Mouse (Mus musculus) spleen, postnatal 10 days (tissue): ENCODE results near the gene Trim66.

ENCODE experiments used
- DNase-seq, 2 experiments: peaks; one replicate each; pipeline ENCODE4 v3.0.0; 2021 to 2022; ENCODE audit warnings: low spot score in 2 of 2

The Trim66 gene

DNA sequence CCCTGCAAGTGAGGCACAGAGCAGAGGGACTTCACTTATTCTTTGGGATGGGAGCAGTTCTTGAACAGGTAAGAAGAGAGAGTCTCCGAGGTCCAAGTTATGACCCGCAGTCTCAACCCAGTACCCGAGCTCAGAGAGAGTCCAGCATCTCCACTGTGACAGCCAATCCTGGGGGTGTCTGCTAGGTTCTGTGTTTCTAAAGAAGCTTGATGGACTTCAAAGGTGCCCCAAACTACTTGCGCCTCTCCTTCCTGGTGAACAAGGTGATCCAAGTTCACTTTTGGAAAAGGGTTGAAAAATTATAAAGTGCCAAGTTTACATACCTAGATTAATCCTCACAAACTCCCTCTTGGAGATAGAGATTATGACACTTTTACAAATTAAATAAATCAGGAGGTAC lies at the start of gene Trim66:
Trim66 (minus strand) TSS at position 101 of the 400 bp plus-strand sequence.
- DNase-seq: no peak

DNA sequence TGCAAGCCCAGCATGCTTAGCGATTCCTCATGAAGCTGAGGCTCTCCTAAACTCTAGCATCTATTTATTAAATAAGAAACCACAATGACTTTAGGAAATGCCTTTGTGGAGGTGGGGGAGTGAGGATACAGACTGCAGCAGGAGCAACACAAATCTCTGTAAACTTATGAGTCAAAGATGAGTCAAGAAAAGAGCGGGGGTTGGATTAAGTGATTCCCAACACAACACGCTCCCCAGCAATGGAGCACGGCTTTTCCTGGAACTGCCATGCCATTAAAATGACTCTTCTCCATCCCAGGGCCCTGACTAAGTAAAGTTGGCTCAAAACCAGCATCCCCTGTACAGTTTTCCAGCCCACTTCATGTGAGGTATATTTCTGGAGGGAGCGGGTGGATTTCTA lies 38.8 kb upstream of the Trim66 start:
- no peak for DNase-seq

DNA sequence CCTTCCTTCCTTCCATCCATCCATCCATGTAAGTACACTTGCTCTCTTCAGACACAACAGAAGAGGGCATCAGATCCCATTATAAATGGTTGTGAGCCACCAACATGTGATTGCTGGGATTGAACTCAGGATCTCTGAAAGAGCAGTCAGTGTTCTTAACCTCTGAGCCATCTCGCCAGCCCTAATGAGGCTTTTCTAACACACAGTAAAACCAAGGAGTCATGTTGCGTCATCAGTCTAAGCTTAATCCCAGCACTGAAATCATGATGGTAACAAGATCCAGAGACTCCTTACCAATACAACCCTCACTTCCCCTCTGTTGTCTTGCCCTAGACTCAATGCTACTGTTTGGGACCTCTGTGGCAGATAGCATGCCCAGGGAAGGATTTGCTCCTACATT lies 38.3 kb upstream of the Trim66 start:
- DNase-seq: no peak

DNA sequence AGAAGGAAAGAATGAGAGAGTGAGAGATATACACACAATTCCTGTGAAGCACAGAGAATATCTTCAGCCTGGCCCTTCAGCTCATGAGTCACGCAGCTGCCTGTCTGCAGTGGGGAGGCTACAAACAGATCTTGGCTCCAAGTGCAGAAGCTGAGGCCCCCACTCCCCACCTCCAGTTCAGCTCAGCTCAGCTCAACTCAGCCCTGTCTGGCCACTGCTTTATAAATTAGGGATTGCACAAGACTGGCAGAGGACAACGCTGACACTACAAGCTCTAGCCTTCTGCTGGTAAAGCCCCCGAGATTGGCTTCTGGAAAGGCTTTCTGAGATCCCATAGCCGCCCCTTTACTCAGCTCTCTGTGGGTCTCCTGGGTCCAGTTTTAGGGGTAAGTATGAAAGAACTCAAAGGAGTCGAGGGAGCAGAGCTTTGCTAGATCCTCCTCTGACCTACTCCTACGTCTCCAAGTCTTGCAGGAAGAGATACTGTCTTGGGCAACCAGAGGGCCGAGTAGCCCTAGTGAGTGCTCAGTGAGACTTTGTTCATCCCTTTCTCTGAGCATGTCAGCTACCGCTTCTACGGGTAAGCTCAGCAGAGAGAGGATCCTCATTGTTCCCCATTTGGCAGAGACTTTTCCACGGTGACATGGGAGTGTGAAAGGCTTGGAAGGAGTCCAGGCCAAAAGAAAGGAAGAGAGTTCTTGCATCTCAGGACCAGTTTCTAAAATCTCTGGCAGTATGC lies 37.5 kb upstream of the Trim66 start:
- no peak for DNase-seq

DNA sequence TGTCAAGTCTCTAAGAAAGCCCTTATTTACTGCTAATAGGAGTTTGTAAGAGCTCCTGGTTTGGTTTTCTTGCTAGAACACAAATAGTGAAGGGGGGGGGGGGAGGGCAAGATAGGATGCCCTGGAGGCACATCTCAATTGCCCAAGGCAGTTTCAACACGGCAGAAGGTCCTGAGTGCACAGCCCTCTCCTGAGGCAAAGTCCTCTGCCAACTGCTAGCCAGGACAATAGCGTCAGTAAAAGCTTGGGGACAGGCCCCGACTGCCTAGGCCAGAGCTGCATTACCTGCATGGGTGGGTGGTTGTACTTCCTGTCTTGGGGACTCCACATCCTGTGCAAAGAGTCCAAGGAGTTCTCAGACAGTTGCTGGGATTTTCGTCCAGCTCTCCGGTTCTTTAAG lies 36.9 kb upstream of the Trim66 start:
- DNase-seq: no peak

DNA sequence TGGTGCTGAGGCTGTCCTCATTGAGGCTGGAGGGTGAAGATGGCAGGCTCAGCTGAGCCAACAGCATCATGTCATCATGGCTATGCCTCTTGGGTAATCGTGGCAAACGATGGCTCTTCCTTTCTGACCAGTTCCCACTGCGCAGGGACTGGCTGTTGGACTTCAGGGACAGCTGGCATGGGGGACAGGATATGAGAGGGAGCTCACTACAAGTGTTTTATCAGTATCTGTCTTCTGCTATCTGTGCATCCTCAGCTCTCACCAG lies 34.4 kb upstream of the Trim66 start:
- DNase-seq: no peak

DNA sequence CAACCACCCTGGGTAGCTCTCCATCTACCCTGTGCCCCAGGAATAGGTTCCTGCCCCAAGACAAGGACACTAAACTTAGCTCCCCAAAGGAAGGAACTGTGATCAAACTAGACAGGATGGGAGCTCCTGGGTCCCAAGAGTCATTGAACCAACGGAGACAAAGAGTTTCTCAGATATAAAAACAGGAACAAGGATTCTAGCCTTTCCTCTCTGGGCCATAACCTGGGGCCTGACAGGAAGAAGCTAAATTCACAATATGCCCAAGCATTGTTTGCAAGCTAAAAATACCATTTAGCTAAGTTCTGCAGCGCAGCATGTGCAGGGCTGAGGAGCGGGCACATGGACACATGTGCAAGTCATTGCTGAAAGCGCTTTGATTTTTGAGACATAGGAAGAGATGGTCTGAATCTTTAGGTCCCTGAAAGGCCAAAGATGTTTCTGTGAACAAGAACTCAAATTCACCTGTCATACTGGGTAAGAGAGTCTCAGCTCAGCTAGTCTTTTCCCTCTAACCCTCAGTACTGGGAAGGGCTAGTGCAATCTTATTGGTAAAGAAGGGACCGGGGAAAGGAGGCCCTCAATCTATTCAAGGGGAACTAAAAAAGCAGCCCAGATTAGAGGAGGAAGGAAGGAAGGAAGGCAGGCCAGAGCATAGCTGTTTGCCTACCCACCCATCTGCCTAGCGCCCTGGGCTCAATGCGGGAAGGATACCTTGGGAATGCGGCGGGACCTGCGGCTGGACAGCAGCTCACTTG lies 33.9 kb upstream of the Trim66 start:
- no peak for DNase-seq

DNA sequence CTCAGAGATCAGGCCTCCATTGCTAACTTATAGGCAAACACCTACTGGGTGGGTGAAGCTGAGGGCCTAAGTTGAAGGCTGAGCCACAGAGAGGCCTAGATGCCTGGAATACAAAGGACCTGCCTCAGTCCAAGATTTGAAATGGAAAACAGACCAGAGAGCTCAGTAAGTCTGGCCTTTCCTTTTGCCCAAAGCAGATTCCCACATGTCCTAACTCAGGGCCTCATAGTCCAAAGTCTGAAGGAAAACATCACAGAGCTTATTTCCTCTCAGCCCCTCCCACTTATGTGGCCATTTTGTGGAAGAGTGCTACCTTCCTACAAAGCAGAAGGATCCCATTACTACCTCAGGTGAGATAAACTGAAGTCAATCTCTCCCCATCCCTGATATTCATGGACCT lies 33.0 kb upstream of the Trim66 start:
- no peak for DNase-seq

DNA sequence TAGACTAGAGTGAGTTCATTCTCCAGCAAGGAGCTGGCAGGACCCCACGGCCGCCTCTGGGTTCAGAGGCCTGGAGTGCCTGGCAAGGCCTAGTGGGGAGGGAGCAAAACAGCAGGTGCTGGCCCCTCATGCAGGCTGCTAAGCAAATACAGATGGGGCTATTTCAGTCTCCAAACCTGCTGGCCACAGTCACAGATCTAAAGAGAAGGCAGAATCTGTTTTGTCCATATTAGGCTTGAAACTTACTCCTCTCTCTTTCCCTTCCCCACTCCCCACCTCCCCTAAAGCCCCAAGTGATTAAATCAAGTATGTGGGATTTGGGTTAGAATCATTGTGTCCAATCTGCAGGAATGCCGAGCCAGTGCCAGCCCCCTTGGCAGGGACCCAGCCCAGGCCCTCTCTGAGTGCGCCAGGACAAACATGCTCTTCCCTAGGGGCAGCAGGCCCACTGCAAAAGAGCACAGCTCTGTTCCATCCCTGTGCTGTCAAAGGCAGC lies 28.6 kb upstream of the Trim66 start:
- no peak for DNase-seq

DNA sequence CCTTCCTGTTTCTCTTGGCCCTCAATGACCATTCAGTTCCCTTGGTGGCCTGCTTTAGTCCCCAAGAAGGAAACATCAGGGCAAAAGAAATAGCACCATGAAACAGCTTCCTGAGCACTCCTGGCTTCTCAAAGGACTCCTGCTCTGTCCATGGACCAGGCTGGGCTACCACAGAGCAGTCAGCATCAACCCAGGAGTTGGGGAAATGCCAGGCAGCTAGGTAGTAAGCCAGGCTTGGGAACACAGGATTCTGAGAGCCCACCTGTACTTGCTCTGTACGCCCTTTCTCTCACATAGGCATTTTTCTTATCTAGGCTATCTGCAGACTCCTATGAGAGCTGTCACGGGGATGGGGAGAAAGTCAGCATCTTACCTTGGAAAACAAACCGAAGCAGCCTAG lies 27.0 kb upstream of the Trim66 start:
- no peak for DNase-seq

DNA sequence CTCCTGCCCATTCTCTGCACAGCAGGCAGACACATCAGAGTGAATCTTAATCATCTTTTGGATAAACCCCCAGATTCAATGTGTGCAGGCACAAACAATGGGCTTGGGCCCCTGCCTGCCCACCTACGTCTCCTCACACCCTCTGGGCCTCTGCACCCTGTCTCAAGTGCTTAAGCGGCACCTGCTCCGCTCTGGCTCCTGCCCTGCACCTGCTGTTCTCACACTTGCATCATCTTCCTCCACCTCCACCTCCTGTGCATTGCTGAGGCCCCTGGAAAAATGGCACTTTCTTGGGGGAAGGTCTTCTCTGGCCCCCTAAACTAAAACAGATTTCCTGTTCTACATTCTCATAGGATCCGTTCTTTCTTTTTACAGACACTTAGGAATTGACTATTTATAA lies 26.0 kb upstream of the Trim66 start:
- DNase-seq: no peak

DNA sequence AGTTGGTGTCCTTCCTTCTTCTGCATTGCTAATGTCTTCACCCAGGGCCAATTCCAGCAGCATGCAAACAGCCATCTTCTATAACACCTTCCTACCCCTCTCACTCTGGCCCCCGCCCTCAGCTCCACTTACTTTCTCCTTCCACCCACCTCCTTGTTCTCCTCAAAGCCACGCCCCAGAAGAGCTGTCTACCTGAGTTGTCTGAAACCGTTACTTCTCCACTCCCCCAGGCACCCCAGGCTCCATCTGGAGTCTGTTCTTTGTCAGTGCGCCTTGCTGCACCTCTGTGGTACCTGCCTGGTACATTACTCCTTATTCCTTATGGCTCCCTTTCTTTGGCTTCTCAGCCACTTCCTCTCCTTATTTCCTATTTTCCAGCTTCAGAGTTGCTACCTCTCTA lies 25.2 kb upstream of the Trim66 start:
- DNase-seq: no peak

DNA sequence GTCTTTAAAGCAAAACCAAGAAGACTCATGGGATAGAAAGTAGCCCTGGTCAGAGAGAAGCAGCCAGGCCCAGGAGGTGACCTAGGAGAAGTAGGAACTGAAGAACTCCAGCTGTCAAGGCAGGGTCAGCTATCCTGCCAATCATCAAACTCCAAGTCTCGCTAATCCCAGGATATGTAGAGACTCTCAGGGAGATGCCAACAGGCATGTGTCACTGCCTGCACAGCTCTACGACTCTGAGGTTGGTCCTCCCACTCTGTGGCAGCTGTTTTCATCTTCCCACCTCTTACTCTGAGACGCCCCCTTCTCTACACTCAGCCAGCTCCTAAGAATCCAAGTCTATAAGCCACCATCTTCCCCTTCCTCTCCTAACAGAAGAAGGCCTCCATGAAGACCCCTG lies 24.8 kb upstream of the Trim66 start:
- no peak for DNase-seq

DNA sequence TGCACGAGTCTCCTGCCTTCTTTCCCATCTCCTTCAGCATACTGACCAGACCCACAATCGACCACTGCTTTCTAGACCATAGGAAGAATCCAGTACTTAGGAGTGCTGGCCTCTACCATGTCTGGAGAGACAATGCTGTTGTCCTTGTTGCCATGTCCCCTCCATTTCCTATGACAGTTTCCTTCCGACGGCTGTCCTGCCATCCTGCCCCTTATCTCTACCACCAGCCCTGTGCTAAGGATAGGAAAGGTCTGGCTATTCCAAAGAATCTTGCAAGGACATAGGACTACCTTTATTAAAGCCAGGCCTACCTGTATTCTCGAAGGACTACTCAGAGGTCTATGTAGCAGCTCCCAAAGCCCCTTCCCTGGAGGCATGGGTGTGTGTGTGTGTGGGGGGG lies 23.6 kb upstream of the Trim66 start:
- DNase-seq: no peak

DNA sequence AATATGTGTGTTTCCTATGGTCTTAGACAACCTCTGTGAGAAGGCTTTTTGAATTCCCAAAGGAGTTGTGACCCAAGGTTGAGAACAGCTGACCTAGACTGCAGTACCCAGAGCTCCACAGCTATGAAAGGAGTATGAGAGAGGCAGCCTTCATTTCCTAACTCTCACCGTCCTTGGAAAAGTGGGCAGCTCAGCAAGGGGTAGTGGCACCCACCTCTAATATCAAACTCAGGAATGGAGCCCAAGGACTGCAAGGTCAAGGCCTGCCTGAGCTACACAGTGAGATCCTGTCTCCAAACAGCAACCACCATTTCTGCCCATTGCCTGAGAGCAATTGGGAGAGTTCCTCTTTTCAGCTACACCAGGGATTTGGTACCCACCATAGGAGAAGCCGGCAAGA lies 21.8 kb upstream of the Trim66 start:
- DNase-seq: no peak

DNA sequence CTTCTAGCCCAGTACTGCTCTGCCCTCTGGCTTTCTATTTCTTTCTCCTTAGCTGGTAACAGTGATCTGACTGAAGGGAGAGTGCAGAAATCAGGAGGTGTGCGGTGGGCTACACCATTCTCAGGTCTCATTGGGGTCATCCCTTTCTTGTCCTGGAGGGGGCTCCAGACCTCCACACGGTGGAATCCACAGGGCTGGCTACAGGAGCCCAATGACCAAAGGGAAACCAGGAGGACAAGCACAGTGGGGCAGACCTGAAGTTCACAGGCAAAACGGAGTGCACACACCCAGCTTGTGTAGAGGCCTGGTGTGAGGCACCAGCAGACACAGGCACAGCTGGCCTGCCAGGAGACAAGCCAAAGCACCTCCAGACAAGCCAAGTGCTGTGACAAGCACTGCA lies 20.4 kb upstream of the Trim66 start:
- peak in 1 of 2 experiments; percentile 64 for DNase-seq

DNA sequence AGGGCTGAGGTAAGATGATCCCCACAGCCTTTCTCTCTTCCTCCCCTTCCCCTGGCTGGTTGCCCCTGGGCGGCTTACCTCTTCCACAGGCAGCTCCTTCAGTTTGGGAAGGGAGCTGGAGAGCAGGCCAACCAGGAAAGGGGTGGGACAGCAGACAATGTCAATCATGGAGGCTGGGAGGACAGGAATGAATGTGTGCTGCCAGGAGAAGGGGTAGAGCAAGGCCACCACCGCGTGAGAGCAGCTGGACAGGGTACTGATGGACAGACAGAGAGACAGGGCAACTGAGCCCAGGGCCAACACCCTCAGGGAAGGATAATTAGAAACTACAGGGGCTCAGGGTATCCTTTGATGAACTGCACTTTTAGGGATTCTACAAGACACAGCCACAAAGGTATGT lies 19.6 kb upstream of the Trim66 start:
- peak in 1 of 2 experiments; percentile 11 for DNase-seq

DNA sequence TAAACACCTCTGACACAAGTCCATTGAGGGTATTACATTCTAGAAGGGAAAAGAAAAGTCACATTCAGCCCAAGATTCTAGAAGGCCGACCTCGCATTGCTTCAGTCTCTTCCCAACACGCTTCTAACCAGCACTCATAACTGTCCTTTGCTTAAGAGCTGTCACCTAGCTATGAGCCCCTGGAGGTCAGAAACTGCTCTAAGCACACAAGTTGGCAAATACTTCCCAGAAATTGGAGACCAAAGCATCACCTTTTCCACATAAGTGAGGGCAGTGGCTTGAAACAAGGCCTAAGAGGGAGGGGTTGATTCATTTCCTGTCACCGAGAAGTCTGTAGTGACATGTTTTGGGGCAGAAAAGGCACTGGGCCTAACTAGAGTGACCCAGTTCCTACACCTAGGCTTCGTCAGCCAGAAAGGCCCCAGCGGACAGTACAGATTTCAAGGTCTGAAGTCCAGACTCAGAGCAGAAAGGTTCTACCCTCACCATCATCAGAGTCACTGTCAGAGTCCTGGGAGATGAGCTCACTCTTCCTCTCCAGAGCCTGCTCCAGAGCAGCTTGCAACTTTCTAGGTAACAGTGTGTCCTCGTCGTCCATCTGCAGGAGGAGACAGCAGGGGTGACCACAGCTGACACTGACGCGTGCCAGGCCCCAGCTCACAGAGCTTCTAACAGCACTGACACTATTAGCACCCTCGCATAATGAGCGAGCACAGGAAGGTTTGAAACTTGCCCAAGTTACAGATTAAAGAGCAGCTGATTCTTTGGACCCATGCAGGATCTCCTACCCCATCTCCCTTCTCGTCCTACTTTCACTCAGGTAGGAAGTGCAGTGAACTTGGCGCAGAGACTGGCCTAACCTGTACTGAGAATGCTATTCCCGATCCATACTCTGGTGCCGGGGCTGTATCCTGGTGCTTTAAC lies 18.1 kb upstream of the Trim66 start:
- DNase-seq: no peak

DNA sequence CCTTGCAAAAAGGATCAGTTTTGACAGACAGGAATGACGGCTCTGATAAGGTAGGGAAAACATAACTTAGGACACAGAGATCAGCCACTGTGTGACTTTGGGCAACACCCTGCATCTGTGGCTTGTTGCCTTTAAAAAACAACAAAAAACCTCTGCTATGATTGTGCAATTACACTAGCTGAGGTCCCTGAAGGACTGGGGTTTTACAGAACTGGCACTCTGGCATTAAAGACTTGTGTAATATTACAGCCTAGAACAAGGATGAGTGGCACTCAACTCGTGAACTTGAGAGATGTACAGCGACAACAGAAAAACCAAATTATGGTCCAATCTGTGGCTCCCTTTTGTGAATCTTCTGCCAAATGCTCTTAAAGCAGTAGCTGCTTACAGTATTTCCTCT lies 16.8 kb upstream of the Trim66 start:
- DNase-seq: no peak

DNA sequence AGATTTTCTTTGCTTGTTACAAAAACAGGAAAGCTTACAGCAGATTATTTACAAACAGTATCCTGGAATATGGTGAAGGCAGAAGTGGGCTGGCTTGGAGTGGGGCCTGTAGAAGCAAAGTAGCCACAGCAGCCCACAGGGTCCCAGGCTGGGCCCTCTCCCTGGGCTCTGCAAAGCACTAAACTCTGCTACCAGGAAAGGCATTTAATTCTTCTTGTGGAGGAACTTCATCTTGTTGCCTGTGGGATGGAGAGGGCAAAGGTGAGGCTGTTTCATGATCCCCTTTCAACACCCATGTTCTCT lies 16.5 kb upstream of the Trim66 start:
- no peak for DNase-seq

DNA sequence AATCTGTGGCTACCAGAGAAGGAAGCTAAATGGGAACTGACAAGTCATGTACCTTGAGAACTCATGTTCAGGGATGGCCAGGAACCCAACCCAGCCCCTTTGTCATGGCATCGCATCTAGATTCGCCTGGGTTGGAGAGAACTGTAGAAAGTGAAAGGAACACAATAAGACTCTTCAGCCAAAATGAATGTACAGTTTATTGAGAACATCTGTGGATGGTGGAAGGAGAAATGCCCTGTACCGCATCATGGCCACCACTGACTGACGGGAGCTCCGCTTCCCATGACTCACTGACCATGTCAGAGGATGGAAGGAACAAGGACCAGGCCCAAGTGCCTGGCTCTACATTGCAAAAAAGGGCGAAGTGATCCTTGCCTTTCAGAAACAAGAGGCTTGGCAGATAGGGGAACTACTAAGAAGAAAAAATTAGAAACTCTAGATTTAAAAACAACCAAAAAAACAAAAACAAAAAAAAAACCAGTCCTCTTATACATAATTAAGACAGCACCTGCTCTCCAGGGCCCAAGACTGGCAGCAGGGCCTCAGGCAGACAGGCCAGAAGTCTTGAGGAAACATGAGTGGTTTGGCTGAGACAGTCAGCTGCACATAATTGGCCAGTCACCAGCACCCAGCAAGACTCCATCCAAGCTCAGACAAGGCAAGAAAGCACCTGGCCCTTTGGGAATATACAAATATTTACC lies 16.0 kb upstream of the Trim66 start:
- DNase-seq: peak in 1 of 2 experiments; percentile 11

DNA sequence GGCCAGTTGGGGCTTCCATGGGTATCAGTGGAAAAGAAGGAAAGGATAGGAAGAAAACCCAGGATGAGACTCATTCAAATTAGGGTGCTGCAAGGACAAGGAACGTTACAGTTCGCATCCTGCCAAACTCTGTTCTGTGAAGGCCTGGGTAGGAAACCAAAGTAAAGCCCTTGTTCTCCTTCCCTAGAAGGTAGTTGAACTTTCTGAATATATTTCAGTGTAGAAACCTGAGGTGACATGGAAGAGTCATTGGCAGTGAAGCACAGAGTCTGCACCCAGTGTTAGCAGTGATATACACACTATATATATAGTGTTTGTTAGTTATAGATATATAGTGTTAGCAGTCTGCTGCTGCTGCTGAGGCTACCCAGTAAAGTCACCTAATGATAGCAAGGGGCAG lies 15.4 kb upstream of the Trim66 start:
- no peak for DNase-seq
